Mouse (Mus musculus) erythroblast, embryonic 14.5 days (primary cell): Measurements from ENCODE around the gene Camk2b. TPM values are rescaled to one million over a fixed set of nuclear protein-coding genes. Genes with fewer than 3 reads are reported as not detected.

Experiments used
- H3K27me3 ChIP-seq: 2 replicates; pipeline ENCODE4 v1.6.1; 2012; ENCODE audit warnings: inconsistent platforms; ENCODE audit not compliant: control insufficient read depth
- H3K36me3 ChIP-seq: 2 replicates; pipeline ENCODE4 v1.6.1; 2012; ENCODE audit warnings: mild to moderate bottlenecking, inconsistent platforms; ENCODE audit not compliant: control insufficient read depth
- H3K4me1 ChIP-seq: 2 replicates; pipeline ENCODE4 v1.6.1; 2012; ENCODE audit warnings: inconsistent platforms; ENCODE audit not compliant: control insufficient read depth
- H3K4me3 ChIP-seq: replicated peaks from 2 replicates; pipeline ENCODE3; 2012; ENCODE audit warnings: moderate library complexity, mild to moderate bottlenecking, inconsistent platforms
- H3K9me3 ChIP-seq: 2 replicates; pipeline ENCODE4 v1.6.1; 2012; ENCODE audit warnings: low read length, inconsistent platforms, mixed read lengths; ENCODE audit not compliant: control insufficient read depth
- GATA1 ChIP-seq: IDR thresholded peaks from 2 replicates; pipeline ENCODE4 v1.6.1; 2012; ENCODE audit warnings: low read length, inconsistent platforms, mixed read lengths
- TAL1 ChIP-seq: IDR thresholded peaks from 3 replicates; pipeline ENCODE4 v1.6.1; 2012; ENCODE audit warnings: low read length, inconsistent platforms, mixed read lengths
- polyA plus RNA-seq: library from polyadenylated mRNA; stranded (reverse); fragments of >175 nt; gene quantifications from 2 replicates; pipeline ENCODE4 v1.2.3, GENCODE M21; 2012

The Camk2b gene
- polyA plus RNA-seq, 1 experiment: not detected

DNA sequence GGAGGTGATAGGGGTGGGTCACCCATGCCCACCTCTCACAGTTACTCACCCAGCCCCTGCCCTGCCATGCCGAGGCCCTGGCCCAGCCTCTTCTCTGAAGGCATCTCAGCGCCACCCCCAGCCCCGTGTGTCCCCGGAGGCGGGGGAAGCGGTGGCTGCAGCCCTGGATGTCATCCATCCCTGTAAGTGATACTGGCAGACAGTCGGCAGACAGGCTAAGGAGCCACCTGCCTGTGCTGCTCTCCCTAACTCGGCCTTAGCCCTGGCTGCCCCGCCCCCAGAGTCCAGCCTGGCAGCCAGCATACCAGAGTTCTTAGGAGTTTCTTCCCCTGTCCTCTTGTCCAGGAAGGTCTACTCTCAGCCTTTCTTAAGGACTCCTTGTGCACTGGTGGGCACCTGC lies 90.1 kb downstream of the Camk2b start:
- Histone ChIP-seq H3K9me3 (no peaks in the 10 kb centered on the region), H3K4me1 (no peaks in the 10 kb centered on the region), H3K27me3 (no peaks in the 10 kb centered on the region), H3K36me3 (no peaks in the 10 kb centered on the region), H3K4me3 (no peak overlapping the region)
- no peak for TF ChIP-seq GATA1
- TF ChIP-seq TAL1: no peak

DNA sequence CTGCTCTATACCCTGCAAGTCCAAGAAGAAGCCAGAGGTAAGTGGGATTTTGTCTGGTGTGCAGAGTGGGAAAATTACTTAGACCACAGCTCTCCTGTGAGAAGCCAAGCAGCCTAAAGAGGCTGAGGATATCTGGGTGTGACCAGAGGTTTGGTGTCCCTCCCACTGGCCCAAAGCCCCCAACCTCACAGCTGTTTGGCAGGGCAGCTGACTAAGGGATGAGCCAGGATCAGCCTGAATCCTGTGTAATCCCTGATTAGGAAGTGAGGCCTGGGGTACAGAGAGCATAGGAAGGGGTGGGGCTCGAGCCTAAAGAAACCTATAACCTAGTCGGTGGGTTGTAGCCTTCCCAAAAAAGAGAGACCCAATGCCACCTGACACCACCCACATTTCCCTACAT lies 91.1 kb downstream of the Camk2b start:
- H3K36me3 ChIP-seq: no peaks in the 10 kb centered on the region
- H3K27me3 ChIP-seq: no peaks in the 10 kb centered on the region
- H3K4me3 ChIP-seq: no peak overlapping the region
- TF ChIP-seq GATA1: no peak
- TF ChIP-seq TAL1: no peak
- no peaks in the 10 kb centered on the region for H3K9me3 ChIP-seq
- H3K4me1 ChIP-seq: no peaks in the 10 kb centered on the region

DNA sequence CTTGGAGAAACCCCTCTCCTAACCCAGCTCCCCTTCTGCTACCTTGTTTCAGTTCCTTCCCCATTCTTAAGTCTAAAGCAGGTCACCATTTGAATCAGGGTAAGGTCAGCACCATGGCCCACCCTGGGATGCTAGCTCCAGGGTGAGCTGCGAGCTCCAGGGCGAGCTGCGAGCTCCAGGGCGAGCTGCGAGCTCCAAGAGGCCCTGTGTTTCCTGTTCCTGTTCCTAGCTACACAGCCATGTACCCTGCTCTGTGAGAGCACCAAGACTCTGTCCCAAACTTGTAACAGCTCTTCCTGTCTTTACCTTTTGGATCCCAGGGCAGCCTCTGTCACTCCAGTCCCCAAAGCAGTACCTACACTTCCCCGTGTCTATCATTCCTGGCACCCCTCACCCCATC lies 92.1 kb downstream of the Camk2b start:
- no peaks in the 10 kb centered on the region for H3K27me3 ChIP-seq
- no peak for TF ChIP-seq GATA1
- TF ChIP-seq TAL1: no peak
- H3K4me3 ChIP-seq: no peak overlapping the region
- no peaks in the 10 kb centered on the region for H3K9me3 ChIP-seq
- H3K36me3 ChIP-seq: peaks cover 5% of the 10 kb centered on the region
- no peaks in the 10 kb centered on the region for H3K4me1 ChIP-seq

DNA sequence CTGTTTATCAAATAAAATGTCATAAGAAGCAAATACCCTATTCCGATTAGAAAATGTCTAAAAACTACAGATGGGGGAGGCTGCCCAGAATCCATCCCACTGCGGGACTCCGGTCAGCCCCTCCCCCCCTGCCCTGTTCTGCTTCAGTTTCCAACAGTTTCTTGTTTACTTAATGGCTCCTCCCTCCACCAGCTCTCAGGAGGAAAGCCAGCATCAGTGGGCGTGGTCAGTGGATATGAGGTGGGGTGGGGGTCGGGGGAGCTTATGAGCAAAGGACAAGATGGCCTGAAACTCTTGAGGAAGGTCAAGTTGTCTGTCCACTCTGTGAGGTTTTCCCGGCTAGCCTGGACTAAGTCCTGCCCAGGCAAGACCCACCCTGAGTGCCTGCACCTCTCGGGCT lies 93.0 kb downstream of the Camk2b start:
- Histone ChIP-seq H3K9me3 (no peaks in the 10 kb centered on the region), H3K4me1 (no peaks in the 10 kb centered on the region), H3K4me3 (no peak overlapping the region), H3K36me3 (peaks cover 14% of the 10 kb centered on the region), H3K27me3 (no peaks in the 10 kb centered on the region)
- no peak for TF ChIP-seq TAL1
- no peak for TF ChIP-seq GATA1

DNA sequence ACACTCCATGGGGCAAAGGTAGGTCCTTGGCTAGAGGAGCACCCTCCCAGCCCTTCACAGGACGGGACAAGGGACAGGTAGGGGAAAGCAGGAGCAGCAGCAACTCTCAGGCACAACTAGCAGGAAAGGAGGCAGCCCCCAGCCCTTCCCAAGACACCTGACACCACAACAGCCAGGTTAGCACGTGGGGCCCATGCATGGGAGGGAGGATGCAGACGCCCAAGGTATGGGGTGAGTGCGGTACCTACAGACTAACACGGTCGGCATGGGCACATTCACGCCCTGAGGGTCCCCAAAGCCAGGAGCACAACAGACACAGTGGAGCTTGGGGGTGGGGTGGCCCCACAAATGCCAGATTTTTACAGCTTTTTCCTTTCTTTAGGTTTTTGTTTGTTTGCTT lies 95.0 kb downstream of the Camk2b start:
- Histone ChIP-seq H3K4me1 (no peaks in the 10 kb centered on the region), H3K4me3 (no peak overlapping the region), H3K27me3 (no peaks in the 10 kb centered on the region), H3K36me3 (peaks cover 34% of the 10 kb centered on the region), H3K9me3 (no peaks in the 10 kb centered on the region)
- TF ChIP-seq GATA1: no peak
- TF ChIP-seq TAL1: no peak

DNA sequence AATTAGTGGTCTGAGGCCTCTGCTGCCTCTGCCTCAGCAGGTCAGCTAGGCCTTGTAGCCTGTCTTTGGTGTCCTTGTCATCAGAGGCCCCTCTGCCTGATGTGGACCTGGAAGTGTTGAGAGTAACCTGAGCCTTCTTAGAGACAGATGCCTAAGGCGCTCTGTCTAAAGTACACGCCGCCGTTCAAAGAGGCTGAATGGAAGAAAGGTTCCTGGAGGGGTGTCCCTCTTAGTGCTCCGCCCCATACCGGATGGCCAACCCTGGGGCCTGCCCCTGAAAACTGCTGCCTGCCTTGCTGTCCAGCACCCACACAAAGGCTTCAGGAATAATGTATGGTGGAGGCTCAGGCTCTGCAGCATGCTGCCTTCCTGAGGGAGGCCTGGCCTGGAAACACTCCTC lies 97.9 kb downstream of the Camk2b start:
- no peak for TF ChIP-seq TAL1
- no peak for TF ChIP-seq GATA1
- H3K9me3 ChIP-seq: no peaks in the 10 kb centered on the region
- no peaks in the 10 kb centered on the region for H3K4me1 ChIP-seq
- H3K4me3 ChIP-seq: no peak overlapping the region
- H3K27me3 ChIP-seq: no peaks in the 10 kb centered on the region
- H3K36me3 ChIP-seq: peaks cover 64% of the 10 kb centered on the region

DNA sequence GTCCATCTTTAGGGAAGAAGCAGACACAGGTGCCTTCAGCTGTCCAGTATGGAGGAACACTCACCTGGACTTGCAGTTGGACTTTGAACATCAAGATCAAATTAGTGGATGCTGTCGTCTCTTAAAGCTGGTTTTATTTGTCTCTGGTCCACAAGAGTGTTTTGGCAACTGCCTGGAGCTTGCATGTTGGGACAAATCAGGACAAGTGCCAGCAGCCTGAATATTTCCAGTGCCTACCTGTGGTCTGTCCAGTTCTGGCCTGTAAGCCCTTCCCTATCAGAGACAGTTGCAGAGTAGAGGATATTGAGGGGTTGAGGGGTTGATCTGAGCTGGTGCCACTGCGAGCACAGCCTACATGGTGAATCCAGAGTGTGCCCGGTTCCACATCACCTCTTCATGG lies 99.4 kb downstream of the Camk2b start:
- no peaks in the 10 kb centered on the region for H3K9me3 ChIP-seq
- no peak overlapping the region for H3K4me3 ChIP-seq
- peaks cover 78% of the 10 kb centered on the region for H3K36me3 ChIP-seq
- TF ChIP-seq GATA1 (no peak), TAL1 (no peak)
- no peaks in the 10 kb centered on the region for H3K4me1 ChIP-seq
- H3K27me3 ChIP-seq: no peaks in the 10 kb centered on the region

DNA sequence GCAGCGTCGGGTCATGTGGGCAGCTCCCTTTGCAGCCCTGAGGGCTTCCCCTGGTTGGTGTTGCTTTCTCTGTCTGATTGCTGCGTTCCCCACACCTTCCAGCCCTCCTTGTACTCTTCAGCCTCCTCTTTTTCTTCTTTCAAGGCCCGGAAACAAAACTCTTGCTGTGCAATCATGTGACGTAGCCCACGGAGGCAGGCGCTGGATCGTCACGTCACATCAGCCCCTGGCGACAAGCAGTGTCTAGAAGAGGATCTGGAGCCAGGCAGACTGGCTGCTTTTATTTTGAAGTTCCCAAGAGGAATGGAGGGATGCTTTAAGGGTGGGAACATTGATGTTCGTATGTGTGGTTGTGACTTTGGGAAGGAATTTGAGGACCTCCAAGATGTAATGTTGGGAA lies 100.3 kb downstream of the Camk2b start:
- H3K27me3 ChIP-seq: no peaks in the 10 kb centered on the region
- no peak overlapping the region for H3K4me3 ChIP-seq
- H3K36me3 ChIP-seq: peaks cover 87% of the 10 kb centered on the region
- no peaks in the 10 kb centered on the region; the same call in 1 of the 2 replicates for H3K4me1 ChIP-seq
- no peaks in the 10 kb centered on the region for H3K9me3 ChIP-seq
- no peak for TF ChIP-seq GATA1
- TF ChIP-seq TAL1: no peak

DNA sequence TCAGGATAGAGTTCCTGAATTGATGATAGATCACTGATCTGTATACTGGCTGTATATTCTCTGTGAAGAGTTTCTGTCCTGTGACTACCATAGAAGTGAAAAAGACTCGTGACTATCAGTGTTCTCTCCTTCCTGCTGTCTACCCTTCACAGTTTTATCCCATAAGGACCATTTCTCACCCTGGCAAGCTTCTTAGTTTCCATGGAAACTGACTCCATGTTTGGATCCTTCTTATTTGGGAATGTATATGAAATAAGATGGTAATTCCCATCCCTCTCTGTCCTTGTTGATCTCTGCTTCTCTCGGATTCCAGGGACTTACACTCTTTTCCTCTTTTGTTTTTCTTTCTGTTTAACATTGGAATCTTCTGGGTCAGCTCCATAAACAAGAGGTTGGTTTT lies 106.1 kb downstream of the Camk2b start:
- Histone ChIP-seq H3K36me3 (peaks cover 62% of the 10 kb centered on the region), H3K4me1 (peaks cover 26% of the 10 kb centered on the region), H3K4me3 (no peak overlapping the region), H3K27me3 (no peaks in the 10 kb centered on the region), H3K9me3 (no peaks in the 10 kb centered on the region)
- no peak for TF ChIP-seq GATA1
- TF ChIP-seq TAL1: no peak

DNA sequence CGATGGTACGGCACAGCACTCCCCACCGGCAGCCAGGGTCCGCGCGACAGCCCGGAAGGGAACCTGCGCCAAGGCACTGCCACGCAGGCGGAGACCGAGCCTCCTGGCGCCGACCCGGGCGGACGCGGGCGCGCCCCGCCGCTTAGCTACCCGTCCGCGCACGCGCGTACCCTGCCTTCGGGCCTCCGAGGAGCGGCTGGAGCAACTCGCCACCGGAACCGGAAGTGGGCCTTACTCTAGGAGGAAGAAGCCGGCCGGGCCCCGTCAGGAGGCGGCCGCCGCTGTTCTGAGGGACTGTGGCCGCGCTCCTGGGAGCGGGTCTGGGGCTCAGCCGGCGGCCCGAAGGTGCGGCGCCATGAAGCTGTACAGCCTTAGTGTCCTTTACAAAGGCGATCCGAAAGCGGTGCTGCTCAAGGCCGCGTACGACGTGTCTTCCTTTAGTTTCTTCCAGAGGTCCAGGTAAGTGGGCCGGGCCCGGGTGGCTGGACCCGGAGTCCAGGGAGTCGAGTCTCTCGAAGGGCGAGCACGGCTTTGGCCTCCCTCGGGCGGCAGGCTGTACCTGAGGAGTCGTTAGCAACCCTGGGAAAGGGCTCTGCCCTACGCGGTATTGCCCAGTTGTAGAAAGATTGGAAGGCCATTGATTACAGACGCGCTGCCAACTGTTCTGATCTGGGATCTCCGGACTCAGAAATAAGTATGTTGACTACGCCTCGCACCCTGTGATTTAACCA lies 110.5 kb downstream of the Camk2b start, which contains the start of gene Ykt6:
Gene Ykt6 (plus strand): TSS at position 148 of the 731 bp plus-strand sequence.
- Histone ChIP-seq H3K36me3 (peaks cover 19% of the 10 kb centered on the region), H3K27me3 (no peaks in the 10 kb centered on the region), H3K4me1 (peaks cover 33% of the 10 kb centered on the region), H3K9me3 (no peaks in the 10 kb centered on the region), H3K4me3 (peak within 1 kb of the TSS; percentile 92)
- no peak for TF ChIP-seq TAL1
- no peak for TF ChIP-seq GATA1
